Mouse (Mus musculus): ENCODE measurements around the gene Adh6a. TPM values are rescaled to one million over a fixed set of nuclear protein-coding genes. Genes with fewer than 3 reads are reported as not detected.

The Adh6a gene
- total and polyA plus RNA-seq, 3 experiments = 1.5 TPM; not detected in 2

- no peak for DNase-seq (ENCODE audit: low read depth, low spot score)
- TF ChIP-seq KAT2A (conservative IDR thresholded peaks at IDR 0.05; ENCODE audit: low read depth, low read length) = no peak
- no peak for TF ChIP-seq RCOR1 (IDR thresholded peaks at IDR 0.05; ENCODE audit: low read depth, low read length)
- TF ChIP-seq MAX (IDR thresholded peaks at IDR 0.05; ENCODE audit: low read length) = no peak
- no peak for TF ChIP-seq SMC3 (IDR thresholded peaks at IDR 0.05; ENCODE audit: low read depth, low read length)
- no peak for TF ChIP-seq TBP (IDR thresholded peaks at IDR 0.05; ENCODE audit: low read depth, low read length)
- TF ChIP-seq POLR2AphosphoS2 (IDR thresholded peaks at IDR 0.05; ENCODE audit: low read length) = no peak
- no peak for TF ChIP-seq BHLHE40 (IDR thresholded peaks at IDR 0.05; ENCODE audit: borderline replicate concordance, low read depth, low read length)
- no peak for TF ChIP-seq EP300 (IDR thresholded peaks at IDR 0.05; ENCODE audit: low read depth in 1 of 2, low read length in 2 of 2)
- TF ChIP-seq POLR2A (IDR thresholded peaks at IDR 0.05; ENCODE audit: control insufficient read depth in 1 of 2, insufficient read depth in 1 of 2, low read depth in 1 of 2, low read length in 2 of 2, poor library complexity in 1 of 2) = no peak
- no peak for TF ChIP-seq ETS1 (IDR thresholded peaks at IDR 0.05; ENCODE audit: low read depth, low read length)
- Histone ChIP-seq H3K79me2 (ENCODE audit: control insufficient read depth, insufficient read depth, low read length, poor library complexity) (no peaks in the 10 kb centered on the region), H3K36me3 (ENCODE audit: control insufficient read depth in 1 of 2, insufficient read depth in 2 of 2, low read length in 2 of 2) (no peaks in the 10 kb centered on the region), H3K27ac (ENCODE audit: control insufficient read depth, low read depth, low read length) (no peak overlapping the region), H3K4me1 (ENCODE audit: control insufficient read depth in 1 of 2, insufficient read depth in 2 of 2, low read length in 2 of 2) (no peaks in the 10 kb centered on the region), H3K9ac (ENCODE audit: control insufficient read depth, low read depth, low read length, poor library complexity, severe bottlenecking) (no peak overlapping the region), H3K4me3 (ENCODE audit: control insufficient read depth in 1 of 2, insufficient read depth in 1 of 2, low read depth in 2 of 2, low read length in 2 of 2) (no peak overlapping the region), H3K27me3 (ENCODE audit: control insufficient read depth in 1 of 2, insufficient read depth in 2 of 2, low read length in 2 of 2) (peaks cover 12 to 16% of the 10 kb centered on the region in 2 experiments), H3K9me3 (replicated peaks; ENCODE audit: insufficient read depth, low read length) (no peaks in the 10 kb centered on the region)
Measured at GRCm38 (mm10) chr3:138275100-138275499, 38.0 kb upstream of the Adh6a start.

GRCm38 (mm10) chr3:138282556-138282955, 30.5 kb upstream of the Adh6a start:
- Histone ChIP-seq H3K4me3 (ENCODE audit: control insufficient read depth in 1 of 2, insufficient read depth in 1 of 2, low read depth in 2 of 2, low read length in 2 of 2) (no peak overlapping the region), H3K27me3 (ENCODE audit: control insufficient read depth in 1 of 2, insufficient read depth in 2 of 2, low read length in 2 of 2) (peaks cover 4 to 11% of the 10 kb centered on the region in 2 experiments), H3K4me1 (ENCODE audit: control insufficient read depth in 1 of 2, insufficient read depth in 2 of 2, low read length in 2 of 2) (no peaks in the 10 kb centered on the region), H3K9me3 (replicated peaks; ENCODE audit: insufficient read depth, low read length) (no peaks in the 10 kb centered on the region), H3K36me3 (ENCODE audit: control insufficient read depth in 1 of 2, insufficient read depth in 2 of 2, low read length in 2 of 2) (no peaks in the 10 kb centered on the region), H3K27ac (ENCODE audit: control insufficient read depth, low read depth, low read length) (no peak overlapping the region), H3K9ac (ENCODE audit: control insufficient read depth, low read depth, low read length, poor library complexity, severe bottlenecking) (no peak overlapping the region), H3K79me2 (ENCODE audit: control insufficient read depth, insufficient read depth, low read length, poor library complexity) (no peaks in the 10 kb centered on the region)
- no peak for DNase-seq (ENCODE audit: low read depth, low spot score)
- no peak for TF ChIP-seq MAX (IDR thresholded peaks at IDR 0.05; ENCODE audit: low read length)
- no peak for TF ChIP-seq USF2 (IDR thresholded peaks at IDR 0.05; ENCODE audit: borderline replicate concordance in 1 of 2, insufficient read depth in 1 of 2, low read depth in 1 of 2, low read length in 2 of 2)
- no peak for TF ChIP-seq SIN3A (IDR thresholded peaks at IDR 0.05; ENCODE audit: low read length)
- TF ChIP-seq SMC3 (IDR thresholded peaks at IDR 0.05; ENCODE audit: low read depth, low read length) = no peak
- no peak for TF ChIP-seq POLR2AphosphoS2 (IDR thresholded peaks at IDR 0.05; ENCODE audit: low read length)
- no peak for TF ChIP-seq RCOR1 (IDR thresholded peaks at IDR 0.05; ENCODE audit: low read depth, low read length)
- no peak for TF ChIP-seq MAZ (IDR thresholded peaks at IDR 0.05; ENCODE audit: low read depth, low read length)
- no peak for TF ChIP-seq ZMIZ1 (IDR thresholded peaks at IDR 0.05; ENCODE audit: low read depth, low read length)
- TF ChIP-seq UBTF (IDR thresholded peaks at IDR 0.05; ENCODE audit: borderline replicate concordance, insufficient read depth, low read depth, low read length) = no peak
- no peak for TF ChIP-seq HCFC1 (IDR thresholded peaks at IDR 0.05; ENCODE audit: low read depth, low read length)
- TF ChIP-seq GABPA (IDR thresholded peaks at IDR 0.05; ENCODE audit: low read depth, low read length) = no peak
- TF ChIP-seq TCF12 (IDR thresholded peaks at IDR 0.05; ENCODE audit: low read depth, low read length) = no peak
- no peak for TF ChIP-seq USF1 (IDR thresholded peaks at IDR 0.05; ENCODE audit: low read depth, low read length)
- no peak for TF ChIP-seq MEF2A (IDR thresholded peaks at IDR 0.05; ENCODE audit: extremely low read depth, insufficient replicate concordance, low read depth, low read length, poor library complexity, severe bottlenecking)
- TF ChIP-seq ZKSCAN1 (IDR thresholded peaks at IDR 0.05; ENCODE audit: low read depth, low read length) = no peak
